ENCODE assay signal across 23 mouse cellular contexts in the genomic region with DNA sequence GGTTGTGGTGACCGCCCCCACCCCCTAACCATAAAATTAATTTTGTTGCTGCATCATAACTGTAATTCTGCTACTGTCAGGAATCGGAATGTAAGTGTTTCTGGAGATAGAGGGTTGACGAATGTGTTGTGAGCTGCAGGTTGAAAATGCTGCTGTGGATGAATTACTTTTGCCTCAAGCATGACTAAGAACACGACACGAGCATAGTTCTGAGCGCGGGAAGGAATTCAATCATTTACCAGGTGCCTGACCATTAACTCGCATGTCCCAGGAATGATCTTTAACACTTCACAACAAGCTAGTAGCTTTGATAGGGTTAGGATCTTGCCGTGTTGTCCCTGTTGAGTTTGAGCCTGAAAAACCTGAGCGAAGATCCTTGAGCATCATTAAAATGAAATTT.
"Had no signal": no experiment of that assay in that cellular context is flagged by ENCODE, and none has a peak within 500 bp of the region (broad histone marks: within the 10 kb centered on the region; RNA-seq: fewer than 3 reads in every experiment).

No protein-coding gene starts in this region.

- H3K4me1 ChIP-seq: limb, embryonic 10.5 days; limb, embryonic 13.5 days; liver, embryonic 12.5 days; midbrain, embryonic 10.5 days; midbrain, embryonic 13.5 days; neural tube, embryonic 13.5 days had no signal

- H3K4me2 ChIP-seq: limb, embryonic 13.5 days; liver, embryonic 12.5 days; liver, embryonic 15.5 days; lung, embryonic 15.5 days; midbrain, embryonic 13.5 days; neural tube, embryonic 13.5 days had no signal

- H3K9ac ChIP-seq: limb, embryonic 13.5 days; liver, embryonic 12.5 days; liver, embryonic 15.5 days; lung, embryonic 15.5 days; midbrain, embryonic 13.5 days; neural tube, embryonic 13.5 days had no signal

- H3K27ac ChIP-seq: limb, embryonic 10.5 days; limb, embryonic 13.5 days; liver, embryonic 12.5 days; liver, embryonic 15.5 days; lung, embryonic 15.5 days; midbrain, embryonic 10.5 days; midbrain, embryonic 13.5 days; neural tube, embryonic 13.5 days had no signal

- H3K9me3 ChIP-seq: limb, embryonic 10.5 days; limb, embryonic 13.5 days; liver, embryonic 12.5 days; liver, embryonic 15.5 days; lung, embryonic 15.5 days; midbrain, embryonic 10.5 days; midbrain, embryonic 13.5 days; neural tube, embryonic 13.5 days had no signal

- H3K36me3 ChIP-seq: limb, embryonic 10.5 days; limb, embryonic 13.5 days; liver, embryonic 15.5 days; lung, embryonic 15.5 days; midbrain, embryonic 10.5 days; midbrain, embryonic 13.5 days; neural tube, embryonic 13.5 days had no signal

- ATAC-seq: inflammation-experienced regulatory T-cells, adult 6 months; intestine, embryonic 16.5 days; liver, embryonic 12.5 days; midbrain, embryonic 13.5 days; midbrain, embryonic 16.5 days had no signal

- DNase-seq: layer of hippocampus, postnatal 36 days; liver; lung, adult 18-20 months; lung, postnatal 10 days; lung, postnatal 36 days; retina, postnatal 1 day; right cerebral cortex, postnatal 25 days; spleen, adult 18-20 months; thymus, adult 18-20 months; thymus, postnatal 36 days had no signal

- H3K27me3 ChIP-seq: limb, embryonic 13.5 days; liver, embryonic 12.5 days; liver, embryonic 15.5 days; lung, embryonic 15.5 days; megakaryocyte, embryonic 14.5 days; midbrain, embryonic 13.5 days; neural tube, embryonic 13.5 days had no signal

- H3K4me3 ChIP-seq: limb, embryonic 10.5 days; limb, embryonic 13.5 days; liver, embryonic 12.5 days; liver, embryonic 15.5 days; lung, embryonic 15.5 days; megakaryocyte, embryonic 14.5 days; midbrain, embryonic 10.5 days; midbrain, embryonic 13.5 days; myocyte; neural tube, embryonic 13.5 days had no signal
